Mouse (Mus musculus): ENCODE data around the gene Ccl8. TPM values are rescaled to one million over a fixed set of nuclear protein-coding genes. Genes with fewer than 3 reads are reported as not detected.

Gene Ccl8
- total and polyA plus RNA-seq, 3 experiments, result not detected

DNA sequence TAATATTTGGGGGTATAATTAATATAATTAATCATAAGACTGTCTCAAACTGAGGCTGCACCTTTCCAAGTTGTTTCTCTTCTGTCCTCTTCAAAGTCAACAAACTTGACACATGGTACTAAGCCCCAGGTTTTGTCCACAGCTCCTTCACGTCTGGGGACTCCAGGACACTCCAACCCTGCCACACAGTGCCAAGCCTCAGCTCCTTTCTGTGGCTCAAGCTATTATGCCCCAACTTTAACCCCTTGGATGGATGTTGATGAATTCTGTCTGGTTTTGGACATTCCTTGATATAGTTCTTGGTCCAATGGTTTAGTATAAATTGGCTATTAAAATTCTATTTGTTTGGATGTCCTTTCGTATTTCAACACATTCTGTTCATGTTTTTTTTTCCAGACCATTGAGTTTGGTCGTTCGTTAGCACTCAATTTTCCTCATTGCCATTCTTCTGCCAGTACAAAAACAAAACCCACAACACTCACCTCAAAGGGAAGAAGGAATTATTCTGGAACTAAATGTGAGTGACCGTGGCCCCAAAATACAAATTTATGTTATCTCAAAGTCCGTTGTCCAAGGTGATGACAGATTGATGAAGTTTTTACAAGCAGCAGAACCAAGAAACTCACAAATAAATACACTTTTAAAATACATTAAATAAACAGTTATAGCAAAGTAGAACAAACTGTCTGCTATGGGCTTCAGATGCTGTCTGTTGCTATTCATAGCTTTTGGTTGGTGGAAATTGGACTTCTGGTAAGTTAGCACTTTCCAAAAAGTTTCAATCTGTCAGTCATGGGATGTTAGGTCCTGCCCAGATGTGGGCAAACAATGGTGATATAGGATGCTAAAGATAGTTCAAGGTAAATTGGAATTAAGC lies 4.4 kb upstream of the Ccl8 start:
- no peak for TF ChIP-seq UBTF (IDR thresholded peaks at IDR 0.05; ENCODE audit: borderline replicate concordance, insufficient read depth, low read depth, low read length)
- no peak for TF ChIP-seq KAT2A (conservative IDR thresholded peaks at IDR 0.05; ENCODE audit: low read depth, low read length)
- TF ChIP-seq SIN3A (IDR thresholded peaks at IDR 0.05; ENCODE audit: low read length), result no peak
- TF ChIP-seq HCFC1 (IDR thresholded peaks at IDR 0.05; ENCODE audit: low read depth, low read length), result no peak
- TF ChIP-seq POLR2A (IDR thresholded peaks at IDR 0.05; ENCODE audit: control insufficient read depth in 1 of 2, insufficient read depth in 1 of 2, low read depth in 1 of 2, low read length in 2 of 2, poor library complexity in 1 of 2), result no peak
- Histone ChIP-seq H3K4me3 (ENCODE audit: control insufficient read depth in 1 of 2, insufficient read depth in 1 of 2, low read depth in 2 of 2, low read length in 2 of 2) (no peak overlapping the region), H3K79me2 (ENCODE audit: control insufficient read depth, insufficient read depth, low read length, poor library complexity) (no peaks in the 10 kb centered on the region), H3K9ac (ENCODE audit: control insufficient read depth, low read depth, low read length, poor library complexity, severe bottlenecking) (no peak overlapping the region), H3K36me3 (ENCODE audit: control insufficient read depth in 1 of 2, insufficient read depth in 2 of 2, low read length in 2 of 2) (no peaks in the 10 kb centered on the region), H3K4me1 (ENCODE audit: control insufficient read depth in 1 of 2, insufficient read depth in 2 of 2, low read length in 2 of 2) (no peaks in the 10 kb centered on the region), H3K9me3 (replicated peaks; ENCODE audit: insufficient read depth, low read length) (no peaks in the 10 kb centered on the region), H3K27me3 (ENCODE audit: control insufficient read depth in 1 of 2, insufficient read depth in 2 of 2, low read length in 2 of 2) (no peaks in the 10 kb centered on the region), H3K27ac (ENCODE audit: control insufficient read depth, low read depth, low read length) (no peak overlapping the region)
- no peak for DNase-seq (ENCODE audit: low read depth, low spot score)

DNA sequence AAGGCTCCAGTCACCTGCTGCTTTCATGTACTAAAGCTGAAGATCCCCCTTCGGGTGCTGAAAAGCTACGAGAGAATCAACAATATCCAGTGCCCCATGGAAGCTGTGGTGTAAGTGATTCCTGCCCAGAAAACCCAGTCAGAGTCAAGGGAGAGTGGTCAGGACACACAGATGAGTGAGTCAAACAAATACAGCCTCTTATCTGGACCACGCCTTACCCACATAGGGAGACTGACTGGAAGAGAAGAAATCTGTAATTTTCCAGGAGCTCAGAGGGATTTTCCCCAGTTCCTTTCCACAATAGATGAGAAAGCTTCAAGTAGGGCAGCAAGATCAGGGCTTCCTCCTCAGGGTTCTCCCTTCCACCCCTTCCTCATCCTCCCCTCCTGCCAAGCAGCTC lies 1.1 kb downstream of the Ccl8 start:
- no peak overlapping the region for H3K9ac ChIP-seq (ENCODE audit: control insufficient read depth, low read depth, low read length, poor library complexity, severe bottlenecking)
- no peaks in the 10 kb centered on the region for H3K9me3 ChIP-seq (replicated peaks; ENCODE audit: insufficient read depth, low read length)
- DNase-seq (ENCODE audit: low read depth, low spot score), result no peak
- no peaks in the 10 kb centered on the region for H3K27me3 ChIP-seq (ENCODE audit: control insufficient read depth in 1 of 2, insufficient read depth in 2 of 2, low read length in 2 of 2)
- H3K4me1 ChIP-seq (ENCODE audit: control insufficient read depth in 1 of 2, insufficient read depth in 2 of 2, low read length in 2 of 2), result no peaks in the 10 kb centered on the region
- TF ChIP-seq ETS1 (IDR thresholded peaks at IDR 0.05; ENCODE audit: low read depth, low read length) (no peak), NRF1 (IDR thresholded peaks at IDR 0.05; ENCODE audit: insufficient read depth, low read depth, low read length, poor library complexity, severe bottlenecking) (no peak), JUND (IDR thresholded peaks at IDR 0.05; ENCODE audit: low read depth, low read length) (no peak), POLR2AphosphoS5 (IDR thresholded peaks at IDR 0.05; ENCODE audit: borderline replicate concordance, low read depth, low read length) (no peak), ZMIZ1 (IDR thresholded peaks at IDR 0.05; ENCODE audit: low read depth, low read length) (no peak), GATA1 (IDR thresholded peaks at IDR 0.05; ENCODE audit: low read depth, low read length) (no peak), ELF1 (IDR thresholded peaks at IDR 0.05; ENCODE audit: low read depth, low read length) (no peak), POLR2AphosphoS2 (IDR thresholded peaks at IDR 0.05; ENCODE audit: low read length) (no peak), GABPA (IDR thresholded peaks at IDR 0.05; ENCODE audit: low read depth, low read length) (no peak), MYC (IDR thresholded peaks at IDR 0.05; ENCODE audit: low read depth, low read length) (no peak), CHD2 (IDR thresholded peaks at IDR 0.05; ENCODE audit: low read length) (no peak), ZNF384 (IDR thresholded peaks at IDR 0.05; ENCODE audit: low read depth, low read length) (no peak)
- H3K79me2 ChIP-seq (ENCODE audit: control insufficient read depth, insufficient read depth, low read length, poor library complexity), result no peaks in the 10 kb centered on the region
- H3K4me3 ChIP-seq (ENCODE audit: control insufficient read depth in 1 of 2, insufficient read depth in 1 of 2, low read depth in 2 of 2, low read length in 2 of 2), result no peak overlapping the region
- H3K27ac ChIP-seq (ENCODE audit: control insufficient read depth, low read depth, low read length), result no peak overlapping the region
- no peaks in the 10 kb centered on the region for H3K36me3 ChIP-seq (ENCODE audit: control insufficient read depth in 1 of 2, insufficient read depth in 2 of 2, low read length in 2 of 2)

Measured in MEL (cell line).